Mouse (Mus musculus) liver, embryonic 16.5 days (tissue): ENCODE results near the gene Cdk12. TPM values are rescaled to one million over a fixed set of nuclear protein-coding genes. Genes with fewer than 3 reads are reported as not detected.

Source experiments
- ATAC-seq: fragments of 200-750 bp; cut with Nextera tagmentation; 2 replicates; pipeline ENCODE4 v1.8.0; 2017; ENCODE audit warnings: low read depth, mild to moderate bottlenecking, moderate number of reproducible peaks, moderate library complexity
- H3K27ac ChIP-seq: fragments of 300-500 bp; sonication (generic); 2 replicates; pipeline ENCODE4 v1.5.1; 2014; ENCODE audit warnings: mild to moderate bottlenecking, low read length
- H3K27me3 ChIP-seq: fragments of 300-500 bp; sonication (generic); 2 replicates; pipeline ENCODE4 v1.6.1; 2014; ENCODE audit warnings: low read depth, low read length, mixed read lengths; ENCODE audit not compliant: control insufficient read depth, insufficient read depth
- H3K36me3 ChIP-seq: fragments of 300-500 bp; sonication (generic); 2 replicates; pipeline ENCODE4 v1.6.1; 2014; ENCODE audit warnings: mild to moderate bottlenecking; ENCODE audit not compliant: control insufficient read depth, insufficient read depth
- H3K4me1 ChIP-seq: fragments of 300-500 bp; sonication (generic); 2 replicates; pipeline ENCODE4 v1.6.1; 2014; ENCODE audit warnings: low read depth, low read length, mixed read lengths; ENCODE audit not compliant: control insufficient read depth
- H3K4me2 ChIP-seq: fragments of 300-500 bp; sonication (generic); 2 replicates; pipeline ENCODE4 v1.6.1; 2014; ENCODE audit warnings: low read depth, low read length, mixed read lengths
- H3K4me3 ChIP-seq: fragments of 300-500 bp; sonication (generic); 2 replicates; pipeline ENCODE4 v1.5.1; 2014; ENCODE audit warnings: low read depth, mild to moderate bottlenecking, low read length
- H3K9ac ChIP-seq: fragments of 300-500 bp; sonication (generic); 2 replicates; pipeline ENCODE4 v1.6.1; 2014; ENCODE audit warnings: low read depth, low read length
- H3K9me3 ChIP-seq: fragments of 300-500 bp; sonication (generic); replicated peaks from 2 replicates; pipeline ENCODE4 v1.6.1; 2016; ENCODE audit warnings: low read length; ENCODE audit not compliant: control insufficient read depth
- WGBS: fragments of 180-500 bp; shearing (Covaris S2); extraction: QIAGEN DNeasy Blood & Tissue Kit; methylation state at CpG from one replicate; pipeline ENCODE4 v1.1.7; 2014; ENCODE audit not compliant: insufficient replicate concordance; 5-methylcytosine and 5-hydroxymethylcytosine counted together
- polyA plus RNA-seq: library from polyadenylated mRNA; unstranded; fragments of >200 nt; fragmentation: Nextera tagmentation; extraction: Ambion mirVana; gene quantifications from 2 replicates; pipeline ENCODE4 v1.2.1, GENCODE M21; 2015

The Cdk12 gene
- polyA plus RNA-seq, 1 experiment from 2014 or later = 5.7 TPM

GRCm38 (mm10) chr11:98318421-98319116, 115.7 kb downstream of the Cdk12 start:
- H3K27ac ChIP-seq = no peak overlapping the region
- H3K9ac ChIP-seq = no peak overlapping the region
- no peaks in the 10 kb centered on the region for H3K36me3 ChIP-seq
- WGBS = 2% methylated on average over 14 of the region's 14 CpGs
- ATAC-seq = no peak
- H3K27me3 ChIP-seq = peaks cover 93% of the 10 kb centered on the region
- no peaks in the 10 kb centered on the region for H3K4me1 ChIP-seq
- no peak overlapping the region for H3K4me2 ChIP-seq
- no peak overlapping the region for H3K4me3 ChIP-seq
- no peaks in the 10 kb centered on the region for H3K9me3 ChIP-seq

GRCm38 (mm10) chr11:98319120-98319519, 116.3 kb downstream of the Cdk12 start:
- H3K36me3 ChIP-seq = no peaks in the 10 kb centered on the region
- peaks cover 94% of the 10 kb centered on the region for H3K27me3 ChIP-seq
- H3K9me3 ChIP-seq = no peaks in the 10 kb centered on the region
- H3K4me2 ChIP-seq = no peak overlapping the region
- 3% methylated on average over 15 of the region's 15 CpGs for WGBS
- no peak overlapping the region for H3K27ac ChIP-seq
- no peak for ATAC-seq
- H3K4me1 ChIP-seq = no peaks in the 10 kb centered on the region
- no peak overlapping the region for H3K9ac ChIP-seq
- no peak overlapping the region for H3K4me3 ChIP-seq

GRCm38 (mm10) chr11:98319544-98319943, 116.7 kb downstream of the Cdk12 start:
- H3K9me3 ChIP-seq = no peaks in the 10 kb centered on the region
- no peak overlapping the region for H3K4me2 ChIP-seq
- H3K4me3 ChIP-seq = no peak overlapping the region
- peaks cover 94% of the 10 kb centered on the region for H3K27me3 ChIP-seq
- H3K9ac ChIP-seq = no peak overlapping the region
- H3K4me1 ChIP-seq = no peaks in the 10 kb centered on the region
- 5% methylated on average over 4 of the region's 4 CpGs for WGBS
- no peaks in the 10 kb centered on the region for H3K36me3 ChIP-seq
- no peak overlapping the region for H3K27ac ChIP-seq
- no peak for ATAC-seq

- Histone ChIP-seq H3K4me1 (no peaks in the 10 kb centered on the region), H3K36me3 (no peaks in the 10 kb centered on the region), H3K9ac (no peak overlapping the region), H3K27ac (no peak overlapping the region), H3K4me2 (no peak overlapping the region), H3K4me3 (no peak overlapping the region), H3K27me3 (peaks cover 97% of the 10 kb centered on the region), H3K9me3 (no peaks in the 10 kb centered on the region)
- WGBS = 5% methylated on average over 2 of the region's 2 CpGs
- no peak for ATAC-seq
These were observed 117.1 kb downstream of the Cdk12 start for GRCm38 (mm10) chr11:98319944-98320343.

GRCm38 (mm10) chr11:98320381-98320780, 117.5 kb downstream of the Cdk12 start:
- WGBS = 13% methylated on average over 12 of the region's 12 CpGs
- H3K4me1 ChIP-seq = no peaks in the 10 kb centered on the region
- ATAC-seq = no peak
- no peaks in the 10 kb centered on the region for H3K9me3 ChIP-seq
- H3K27me3 ChIP-seq = peaks cover 97% of the 10 kb centered on the region
- H3K9ac ChIP-seq = no peak overlapping the region
- no peak overlapping the region for H3K4me2 ChIP-seq
- H3K4me3 ChIP-seq = no peak overlapping the region
- H3K36me3 ChIP-seq = no peaks in the 10 kb centered on the region
- no peak overlapping the region for H3K27ac ChIP-seq

GRCm38 (mm10) chr11:98320806-98321676, 118.2 kb downstream of the Cdk12 start:
- H3K9me3 ChIP-seq = no peaks in the 10 kb centered on the region
- H3K27ac ChIP-seq = no peak overlapping the region
- no peak overlapping the region for H3K4me2 ChIP-seq
- WGBS = 4% methylated on average over 30 of the region's 30 CpGs
- no peak overlapping the region for H3K9ac ChIP-seq
- H3K27me3 ChIP-seq = peaks cover 98% of the 10 kb centered on the region
- no peak overlapping the region for H3K4me3 ChIP-seq
- ATAC-seq = no peak
- H3K36me3 ChIP-seq = no peaks in the 10 kb centered on the region
- no peaks in the 10 kb centered on the region for H3K4me1 ChIP-seq

- Histone ChIP-seq H3K4me3 (no peak overlapping the region), H3K27ac (no peak overlapping the region), H3K36me3 (no peaks in the 10 kb centered on the region), H3K4me1 (no peaks in the 10 kb centered on the region), H3K27me3 (peaks cover 98% of the 10 kb centered on the region), H3K9ac (no peak overlapping the region), H3K9me3 (no peaks in the 10 kb centered on the region), H3K4me2 (no peak overlapping the region)
- 8% methylated on average over 5 of the region's 5 CpGs for whole genome bisulfite sequencing
- ATAC-seq = no peak
These were observed 118.8 kb downstream of the Cdk12 start for GRCm38 (mm10) chr11:98321677-98322003.

- Histone ChIP-seq H3K4me2 (no peak overlapping the region), H3K9ac (no peak overlapping the region), H3K4me3 (no peak overlapping the region), H3K9me3 (no peaks in the 10 kb centered on the region), H3K27ac (no peak overlapping the region), H3K4me1 (no peaks in the 10 kb centered on the region), H3K27me3 (peaks cover 98% of the 10 kb centered on the region), H3K36me3 (no peaks in the 10 kb centered on the region)
- 3% methylated on average over 1 of the region's 1 CpGs for WGBS
- ATAC-seq = no peak
These were observed 119.3 kb downstream of the Cdk12 start for GRCm38 (mm10) chr11:98322159-98322558.
